Mouse (Mus musculus) heart, embryonic 13.5 days (tissue): ENCODE data around the gene Vamp5. TPM values are rescaled to one million over a fixed set of nuclear protein-coding genes. Genes with fewer than 3 reads are reported as not detected.

Experiments used
- ATAC-seq: fragments of 200-750 bp; cut with Nextera tagmentation; 2 replicates; pipeline ENCODE4 v1.8.0; 2017; ENCODE audit warnings: moderate TSS enrichment; ENCODE audit not compliant: insufficient number of reproducible peaks, low FRiP score, low TSS enrichment; ENCODE audit errors: extremely low read depth
- H3K27ac ChIP-seq: fragments of 300-500 bp; sonication (generic); replicated peaks from 2 replicates; pipeline ENCODE4 v1.5.1; 2015; ENCODE audit warnings: moderate library complexity, mild to moderate bottlenecking, inconsistent platforms
- H3K27me3 ChIP-seq: fragments of 300-500 bp; sonication (generic); replicated peaks from 2 replicates; pipeline ENCODE4 v1.6.1; 2015; ENCODE audit warnings: mild to moderate bottlenecking, inconsistent platforms
- H3K36me3 ChIP-seq: fragments of 300-500 bp; sonication (generic); 2 replicates; pipeline ENCODE4 v1.6.1; 2015; ENCODE audit warnings: mild to moderate bottlenecking, inconsistent platforms
- H3K4me1 ChIP-seq: fragments of 300-500 bp; sonication (generic); 2 replicates; pipeline ENCODE4 v1.6.1; 2015; ENCODE audit warnings: inconsistent platforms
- H3K4me2 ChIP-seq: fragments of 300-500 bp; sonication (generic); 2 replicates; pipeline ENCODE4 v1.6.1; 2015; ENCODE audit warnings: inconsistent platforms, mild to moderate bottlenecking, moderate library complexity
- H3K4me3 ChIP-seq: fragments of 300-500 bp; sonication (generic); 2 replicates; pipeline ENCODE4 v1.5.1; 2015; ENCODE audit warnings: moderate library complexity, mild to moderate bottlenecking, inconsistent platforms
- H3K9ac ChIP-seq: fragments of 300-500 bp; sonication (generic); 2 replicates; pipeline ENCODE4 v1.6.1; 2015; ENCODE audit warnings: inconsistent platforms, mild to moderate bottlenecking, moderate library complexity
- H3K9me3 ChIP-seq: fragments of 300-500 bp; sonication (generic); 2 replicates; pipeline ENCODE4 v1.6.1; 2016; ENCODE audit warnings: inconsistent platforms
- WGBS: fragments of 180-500 bp; shearing (Covaris S2); methylation state at CpG from one replicate; pipeline ENCODE4 v1.1.7; 2015; ENCODE audit warnings: mixed read lengths; 5-methylcytosine and 5-hydroxymethylcytosine counted together
- polyA plus RNA-seq: library from polyadenylated mRNA; unstranded; fragments of >200 nt; fragmentation: Nextera tagmentation; extraction: Ambion mirVana; gene quantifications from 2 replicates; pipeline ENCODE4 v1.2.1, GENCODE M21; 2015

Gene Vamp5
- polyA plus RNA-seq, 1 experiment from 2014 or later: 42.7 TPM

GRCm38 (mm10) chr6:72374820-72375563, 5.3 kb downstream of the Vamp5 start:
- Histone ChIP-seq H3K4me3 (no peak overlapping the region), H3K27me3 (no peaks in the 10 kb centered on the region), H3K4me1 (peaks cover 62% of the 10 kb centered on the region), H3K9me3 (no peaks in the 10 kb centered on the region), H3K27ac (peak overlapping the region; percentile 48), H3K36me3 (peaks cover 7% of the 10 kb centered on the region), H3K4me2 (no peak overlapping the region), H3K9ac (0 out of 2 replicates have a peak overlapping the region, but pooled peaks have one; percentile 37)
- WGBS: 62% methylated on average over 15 of the region's 15 CpGs
- no peak for ATAC-seq

GRCm38 (mm10) chr6:72374206-72374605, 6.1 kb downstream of the Vamp5 start:
- Histone ChIP-seq H3K36me3 (peaks cover 11% of the 10 kb centered on the region), H3K4me1 (peaks cover 57% of the 10 kb centered on the region), H3K27ac (peak overlapping the region; percentile 61), H3K9ac (peak overlapping the region; percentile 2; the same call in 1 of the 2 replicates), H3K4me3 (no peak overlapping the region), H3K27me3 (no peaks in the 10 kb centered on the region), H3K4me2 (0 out of 2 replicates have a peak overlapping the region, but pooled peaks have one; percentile 1), H3K9me3 (no peaks in the 10 kb centered on the region)
- ATAC-seq: no peak
- WGBS: 46% methylated on average over 7 of the region's 7 CpGs

GRCm38 (mm10) chr6:72373184-72373583, 7.1 kb downstream of the Vamp5 start:
- H3K27me3 ChIP-seq: no peaks in the 10 kb centered on the region
- peak overlapping the region; percentile 61; the same call in 1 of the 2 replicates for H3K27ac ChIP-seq
- no peak for ATAC-seq
- H3K9me3 ChIP-seq: no peaks in the 10 kb centered on the region
- H3K36me3 ChIP-seq: peaks cover 19% of the 10 kb centered on the region
- H3K4me1 ChIP-seq: peaks cover 49% of the 10 kb centered on the region
- 75% methylated on average over 4 of the region's 4 CpGs for WGBS
- H3K4me2 ChIP-seq: no peak overlapping the region
- H3K9ac ChIP-seq: 0 out of 2 replicates have a peak overlapping the region, but pooled peaks have one; percentile 3
- H3K4me3 ChIP-seq: no peak overlapping the region

GRCm38 (mm10) chr6:72371571-72371970, 8.7 kb downstream of the Vamp5 start:
- Histone ChIP-seq H3K27ac (peak overlapping the region; percentile 87), H3K9me3 (no peaks in the 10 kb centered on the region), H3K27me3 (no peaks in the 10 kb centered on the region), H3K9ac (peak overlapping the region; percentile 9; the same call in 1 of the 2 replicates), H3K36me3 (peaks cover 22% of the 10 kb centered on the region), H3K4me2 (peak overlapping the region; percentile 14), H3K4me1 (peaks cover 49% of the 10 kb centered on the region), H3K4me3 (no peak overlapping the region)
- 17% methylated on average over 1 of the region's 1 CpGs for WGBS
- no peak for ATAC-seq

- Histone ChIP-seq H3K36me3 (peaks cover 21% of the 10 kb centered on the region), H3K4me2 (peak overlapping the region; percentile 14), H3K9me3 (no peaks in the 10 kb centered on the region), H3K27ac (peak overlapping the region; percentile 87), H3K4me3 (no peak overlapping the region), H3K9ac (peak overlapping the region; percentile 9; the same call in 1 of the 2 replicates), H3K4me1 (peaks cover 49% of the 10 kb centered on the region), H3K27me3 (no peaks in the 10 kb centered on the region)
- WGBS: 35% methylated on average over 5 of the region's 5 CpGs
- no peak for ATAC-seq
Measured at GRCm38 (mm10) chr6:72371147-72371546, 9.1 kb downstream of the Vamp5 start.

GRCm38 (mm10) chr6:72370091-72370490, 10.2 kb downstream of the Vamp5 start:
- 74% methylated on average over 12 of the region's 12 CpGs for WGBS
- H3K4me2 ChIP-seq: no peak overlapping the region
- H3K27ac ChIP-seq: peak overlapping the region; percentile 87
- no peak for ATAC-seq
- H3K27me3 ChIP-seq: no peaks in the 10 kb centered on the region
- H3K9ac ChIP-seq: peak overlapping the region; percentile 44; the same call in 1 of the 2 replicates
- H3K4me1 ChIP-seq: peaks cover 49% of the 10 kb centered on the region
- peaks cover 15% of the 10 kb centered on the region for H3K36me3 ChIP-seq
- H3K9me3 ChIP-seq: no peaks in the 10 kb centered on the region
- no peak overlapping the region for H3K4me3 ChIP-seq

- no peak for ATAC-seq
- Histone ChIP-seq H3K9ac (no peak overlapping the region), H3K4me2 (no peak overlapping the region), H3K27me3 (no peaks in the 10 kb centered on the region), H3K9me3 (no peaks in the 10 kb centered on the region), H3K4me3 (no peak overlapping the region), H3K36me3 (peaks cover 15% of the 10 kb centered on the region), H3K4me1 (peaks cover 46% of the 10 kb centered on the region), H3K27ac (no peak overlapping the region)
- WGBS: 69% methylated on average over 4 of the region's 4 CpGs
Measured at GRCm38 (mm10) chr6:72369557-72369956, 10.7 kb downstream of the Vamp5 start.

- peaks cover 15% of the 10 kb centered on the region for H3K36me3 ChIP-seq
- H3K4me1 ChIP-seq: peaks cover 26% of the 10 kb centered on the region
- WGBS: 71% methylated on average over 4 of the region's 4 CpGs
- no peak for ATAC-seq
- H3K9me3 ChIP-seq: no peaks in the 10 kb centered on the region
- H3K9ac ChIP-seq: no peak overlapping the region
- no peak overlapping the region for H3K27ac ChIP-seq
- no peaks in the 10 kb centered on the region for H3K27me3 ChIP-seq
- H3K4me2 ChIP-seq: no peak overlapping the region
- H3K4me3 ChIP-seq: no peak overlapping the region
Measured at GRCm38 (mm10) chr6:72367460-72367974, 12.8 kb downstream of the Vamp5 start.

- peaks cover 15% of the 10 kb centered on the region for H3K36me3 ChIP-seq
- H3K27ac ChIP-seq: no peak within 1 kb of the TSS
- no peak within 1 kb of the TSS for H3K4me2 ChIP-seq
- H3K4me3 ChIP-seq: no peak within 1 kb of the TSS
- H3K27me3 ChIP-seq: no peaks in the 10 kb centered on the region
- H3K9me3 ChIP-seq: no peaks in the 10 kb centered on the region
- no peak within 1 kb of the TSS for H3K9ac ChIP-seq
- no peak for ATAC-seq
- WGBS: 70% methylated on average over 4 of the region's 4 CpGs
- peaks cover 21% of the 10 kb centered on the region for H3K4me1 ChIP-seq
Measured at GRCm38 (mm10) chr6:72366844-72367443, 13.3 kb downstream of the Vamp5 start, which contains the start of gene Rnf181. Gene Rnf181 (minus strand): TSS chr6:72366956.

- Histone ChIP-seq H3K36me3 (peaks cover 15% of the 10 kb centered on the region), H3K9me3 (no peaks in the 10 kb centered on the region), H3K27ac (no peak overlapping the region), H3K9ac (no peak overlapping the region), H3K4me2 (no peak overlapping the region), H3K27me3 (no peaks in the 10 kb centered on the region), H3K4me3 (no peak overlapping the region), H3K4me1 (peaks cover 21% of the 10 kb centered on the region)
- WGBS: 57% methylated on average over 3 of the region's 3 CpGs
- ATAC-seq: no peak
Measured at GRCm38 (mm10) chr6:72366304-72366703, 14.0 kb downstream of the Vamp5 start.

- Histone ChIP-seq H3K9me3 (no peaks in the 10 kb centered on the region), H3K4me1 (peaks cover 20% of the 10 kb centered on the region), H3K4me2 (no peak overlapping the region), H3K4me3 (no peak overlapping the region), H3K27me3 (no peaks in the 10 kb centered on the region), H3K36me3 (peaks cover 24% of the 10 kb centered on the region), H3K27ac (no peak overlapping the region), H3K9ac (no peak overlapping the region)
- no peak for ATAC-seq
- WGBS: 56% methylated on average over 6 of the region's 6 CpGs
Measured at GRCm38 (mm10) chr6:72364985-72365384, 15.3 kb downstream of the Vamp5 start.
